Mouse (Mus musculus) CH12.LX (cell line): ENCODE results near the gene Fam183b. TPM values are rescaled to one million over a fixed set of nuclear protein-coding genes. Genes with fewer than 3 reads are reported as not detected.
A peak's percentile ranks its signal among the peaks of the same experiment; 100 is the strongest.

Experiments
- DNase-seq: peaks from one replicate; pipeline ENCODE4 v3.0.0-alpha.2; 2013; ENCODE audit errors: extremely low read depth
- H3K27ac ChIP-seq: 2 replicates; pipeline ENCODE4 v1.5.1; 2012; ENCODE audit warnings: low read depth, mild to moderate bottlenecking, control low read depth, moderate library complexity; ENCODE audit not compliant: insufficient read depth
- H3K27me3 ChIP-seq: replicated peaks from 2 replicates; pipeline ENCODE3; 2012; ENCODE audit warnings: inconsistent platforms
- H3K36me3 ChIP-seq, 2 experiments: replicated peaks in 1 of 2; 2 replicates each; pipeline versions ENCODE3 to v1.6.1; 2012; ENCODE audit warnings: inconsistent platforms in 1 of 2, low read length in 1 of 2, mild to moderate bottlenecking in 1 of 2, mixed read lengths in 1 of 2, moderate library complexity in 1 of 2; ENCODE audit not compliant: control insufficient read depth in 1 of 2, insufficient read depth in 1 of 2
- H3K4me1 ChIP-seq, 2 experiments: 2 replicates each; pipeline ENCODE4 v1.6.1; 2012; ENCODE audit warnings: inconsistent platforms in 1 of 2, moderate library complexity in 1 of 2; ENCODE audit not compliant: insufficient read depth in 2 of 2, control insufficient read depth in 1 of 2
- H3K4me2 ChIP-seq: 2 replicates; pipeline ENCODE4 v1.6.1; 2012; ENCODE audit warnings: low read depth, mild to moderate bottlenecking, control low read depth; ENCODE audit not compliant: poor library complexity, insufficient read depth, severe bottlenecking
- H3K4me3 ChIP-seq, 3 experiments: fragments of 150-350 bp in 1 of 3; sonication (generic) in 1 of 3; replicated peaks in 1 of 3; 2 replicates each; pipeline versions ENCODE3 to v1.5.1; 2011 to 2012; ENCODE audit warnings: low read depth in 2 of 3, low read length in 2 of 3, mild to moderate bottlenecking in 2 of 3, moderate library complexity in 2 of 3, control low read depth in 1 of 3, improper control_type of control experiment in 1 of 3, inconsistent platforms in 1 of 3, mixed read lengths in 1 of 3; ENCODE audit not compliant: poor library complexity in 1 of 3
- H3K79me2 ChIP-seq: replicated peaks from 2 replicates; pipeline ENCODE4 v1.6.1; 2012; ENCODE audit warnings: mild to moderate bottlenecking, moderate library complexity; ENCODE audit not compliant: control insufficient read depth, poor library complexity, insufficient read depth, severe bottlenecking; ENCODE audit errors: extremely low read depth
- H3K9ac ChIP-seq: 2 replicates; pipeline ENCODE4 v1.6.1; 2012; ENCODE audit warnings: low read depth, mild to moderate bottlenecking, control low read depth, moderate library complexity; ENCODE audit not compliant: insufficient read depth
- H3K9me3 ChIP-seq: replicated peaks from 2 replicates; pipeline ENCODE3; 2012; ENCODE audit warnings: low read length, inconsistent platforms, mixed read lengths
- BHLHE40 ChIP-seq: IDR thresholded peaks from 2 replicates; pipeline ENCODE4 v1.6.1; 2011; ENCODE audit warnings: mild to moderate bottlenecking, low read depth, low read length, improper control_type of control experiment
- CHD2 ChIP-seq: IDR thresholded peaks from 2 replicates; pipeline ENCODE4 v1.6.1; 2011; ENCODE audit warnings: low read length, improper control_type of control experiment
- EP300 ChIP-seq: IDR thresholded peaks from 2 replicates; pipeline ENCODE4 v1.6.1; 2011; ENCODE audit warnings: low read length, improper control_type of control experiment
- ETS1 ChIP-seq: conservative IDR thresholded peaks from 2 replicates; pipeline ENCODE4 v1.6.1; 2012; ENCODE audit warnings: low read depth, mild to moderate bottlenecking, inconsistent platforms, low read length, improper control_type of control experiment, moderate library complexity
- HCFC1 ChIP-seq: IDR thresholded peaks from 2 replicates; pipeline ENCODE4 v1.6.1; 2012; ENCODE audit warnings: low read depth, mild to moderate bottlenecking, inconsistent platforms, low read length, improper control_type of control experiment
- IRF4 ChIP-seq: IDR thresholded peaks from 2 replicates; pipeline ENCODE4 v1.6.1; 2014; ENCODE audit warnings: low read depth, mild to moderate bottlenecking, inconsistent platforms, low read length, improper control_type of control experiment
- JUN ChIP-seq: IDR thresholded peaks from 2 replicates; pipeline ENCODE4 v1.6.1; 2011; ENCODE audit warnings: low read depth, mild to moderate bottlenecking, low read length, improper control_type of control experiment, moderate library complexity; ENCODE audit not compliant: insufficient read depth
- MAZ ChIP-seq: IDR thresholded peaks from 2 replicates; pipeline ENCODE4 v1.6.1; 2012; ENCODE audit warnings: low read depth, mild to moderate bottlenecking, inconsistent platforms, low read length, improper control_type of control experiment, moderate library complexity
- MEF2A ChIP-seq: IDR thresholded peaks from 2 replicates; pipeline ENCODE4 v1.6.1; 2014; ENCODE audit warnings: low read depth, mild to moderate bottlenecking, inconsistent platforms, low read length, improper control_type of control experiment, borderline replicate concordance
- MXI1 ChIP-seq: IDR thresholded peaks from 2 replicates; pipeline ENCODE4 v1.6.1; 2011; ENCODE audit warnings: mild to moderate bottlenecking, low read depth, low read length, improper control_type of control experiment
- NELFE ChIP-seq: IDR thresholded peaks from 2 replicates; pipeline ENCODE4 v1.6.1; 2011; ENCODE audit warnings: low read depth, low read length, improper control_type of control experiment
- PAX5 ChIP-seq: IDR thresholded peaks from 2 replicates; pipeline ENCODE4 v1.6.1; 2012; ENCODE audit warnings: low read length, inconsistent platforms, mixed read lengths
- RCOR1 ChIP-seq: conservative IDR thresholded peaks from 2 replicates; pipeline ENCODE4 v1.6.1; 2012; ENCODE audit warnings: low read depth, mild to moderate bottlenecking, inconsistent platforms, low read length, improper control_type of control experiment
- SIN3A ChIP-seq: IDR thresholded peaks from 2 replicates; pipeline ENCODE4 v1.6.1; 2012; ENCODE audit warnings: low read length, improper control_type of control experiment, inconsistent platforms
- SMC3 ChIP-seq: IDR thresholded peaks from 2 replicates; pipeline ENCODE4 v1.6.1; 2011; ENCODE audit warnings: low read depth, low read length, improper control_type of control experiment
- TCF12 ChIP-seq: IDR thresholded peaks from 2 replicates; pipeline ENCODE4 v1.6.1; 2014; ENCODE audit warnings: low read depth, mild to moderate bottlenecking, inconsistent platforms, low read length, improper control_type of control experiment
- UBTF ChIP-seq: IDR thresholded peaks from 2 replicates; pipeline ENCODE4 v1.6.1; 2012; ENCODE audit warnings: low read depth, mild to moderate bottlenecking, inconsistent platforms, low read length, improper control_type of control experiment, moderate library complexity
- ZC3H11A ChIP-seq: IDR thresholded peaks from 2 replicates; pipeline ENCODE4 v1.6.1; 2012; ENCODE audit warnings: low read depth, mild to moderate bottlenecking, inconsistent platforms, low read length, improper control_type of control experiment
- ZKSCAN1 ChIP-seq: IDR thresholded peaks from 2 replicates; pipeline ENCODE4 v1.6.1; 2012; ENCODE audit warnings: low read depth, inconsistent platforms, low read length, improper control_type of control experiment, borderline replicate concordance
- ZMIZ1 ChIP-seq: IDR thresholded peaks from 2 replicates; pipeline ENCODE4 v1.6.1; 2012; ENCODE audit warnings: low read depth, mild to moderate bottlenecking, inconsistent platforms, low read length, improper control_type of control experiment
- dilution Hi-C: fragments of 300-500 bp; cut with MboI; formaldehyde crosslinking; loops from 2 replicates; pipeline ENCODE4 v1.14.3; 2020; ENCODE audit warnings: low sequenced_read_pairs; ENCODE audit not compliant: extremely low pct_unique_long_range_greater_than_20kb, extremely low pct_ligation_motif_present
- in situ Hi-C: fragments of 300-500 bp; cut with MboI; formaldehyde crosslinking; loops from 3 replicates; pipeline ENCODE4 v1.14.3; 2019; ENCODE audit warnings: low sequenced_read_pairs, low pct_ligation_motif_present, low pct_unique_long_range_greater_than_20kb, mixed read lengths
- polyA plus RNA-seq: library from polyadenylated mRNA; unstranded; fragments of >175 nt; gene quantifications from 2 replicates; pipeline ENCODE4 v1.2.1, GENCODE M21; 2012; ENCODE audit warnings: low read depth; ENCODE audit not compliant: insufficient read length
- total RNA-seq, 2 experiments: library from RNA; depleted of rRNA; stranded (reverse); fragments of 300-350 nt in 1 of 2; fragments of >200 nt in 1 of 2; gene quantifications; 2 replicates each; pipeline ENCODE4 v1.2.3; 2012 to 2014

Fam183b gene
- total and polyA plus RNA-seq, 3 experiments = 0.72 TPM; not detected in 2

DNA sequence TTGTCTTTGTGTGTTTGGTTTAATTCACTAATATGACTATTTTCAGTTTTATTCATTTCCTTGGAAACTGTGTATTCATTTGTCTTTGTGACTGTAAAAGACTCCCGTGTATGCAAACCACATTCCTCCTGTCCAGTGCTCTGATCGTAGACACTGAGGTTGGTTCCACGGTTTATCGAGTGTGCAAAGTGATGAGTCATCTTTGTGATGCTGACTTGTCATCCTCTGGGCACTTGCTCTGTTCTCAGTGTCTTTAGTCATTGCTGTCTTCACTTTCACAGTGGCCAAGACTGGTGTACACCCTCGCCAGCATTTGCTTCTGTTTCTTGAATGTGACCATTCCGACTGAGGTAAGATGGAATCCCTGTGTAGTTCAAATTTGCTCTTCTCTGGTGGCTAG, 11.1 kb downstream of the Fam183b start (continued):
- peak; percentile 77 for TF ChIP-seq JUN
- no peak for TF ChIP-seq RCOR1

DNA sequence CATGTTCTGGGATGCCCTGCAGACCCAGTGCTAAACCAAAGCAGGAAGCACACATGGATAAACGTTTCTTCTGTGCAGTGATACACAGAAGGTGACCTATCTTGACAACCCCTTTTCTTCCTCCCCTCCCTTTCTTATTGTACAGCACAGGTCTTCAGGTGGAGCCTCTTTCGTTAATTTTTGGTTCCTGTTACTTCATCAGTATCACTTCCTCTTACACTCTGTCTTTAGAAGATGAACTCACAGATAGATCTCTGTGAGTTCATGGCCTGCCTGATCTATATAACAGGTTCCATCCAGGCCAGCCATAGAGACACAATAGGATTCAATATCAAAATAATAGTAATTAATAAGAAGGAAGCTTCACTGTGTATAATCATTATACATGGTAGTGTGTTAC, 11.7 kb downstream of the Fam183b start:
- Histone ChIP-seq H3K9ac (0 out of 2 replicates have a peak overlapping the region, but pooled peaks have one; percentile 3), H3K79me2 (no peaks in the 10 kb centered on the region), H3K36me3 (no peaks in the 10 kb centered on the region), H3K27me3 (no peaks in the 10 kb centered on the region), H3K9me3 (no peaks in the 10 kb centered on the region), H3K4me3 (no peak overlapping the region), H3K4me1 (peaks cover 11 to 31% of the 10 kb centered on the region in 2 experiments), H3K27ac (0 out of 2 replicates have a peak overlapping the region, but pooled peaks have one; percentile 50), H3K4me2 (peak overlapping the region; percentile 87)
- in situ Hi-C loops (no loop called here), dilution Hi-C loops (no loop called here)
- TF ChIP-seq BHLHE40 (no peak), MXI1 (0 out of 2 replicates have a peak, but pooled peaks have one; percentile 9), SIN3A (no peak), ZC3H11A (no peak), CHD2 (no peak), IRF4 (peak; percentile 95), EP300 (peak; percentile 93), TCF12 (no peak), NELFE (no peak), ZMIZ1 (no peak), SMC3 (no peak), MEF2A (peak; percentile 88; the same call in 1 of the 2 replicates), UBTF (no peak), ZKSCAN1 (no peak), PAX5 (no peak), MAZ (no peak), ETS1 (peak; percentile 68), HCFC1 (no peak), JUN (peak; percentile 86)
- peak; percentile 71 for DNase-seq
